Mouse (Mus musculus) layer of hippocampus, adult 2 months (tissue): ENCODE measurements around the gene Itm2b. TPM values are rescaled to one million over a fixed set of nuclear protein-coding genes. Genes with fewer than 3 reads are reported as not detected.

Experiments used
- DNase-seq, 2 experiments: peaks; one replicate each; pipeline ENCODE4 v3.0.0; 2022; ENCODE audit warnings: low spot score in 2 of 2
- H3K27ac ChIP-seq: fragments of 200-600 bp; 2 replicates; pipeline ENCODE4 v1.8.1; 2022
- H3K4me3 ChIP-seq: fragments of 200-600 bp; 2 replicates; pipeline ENCODE4 v1.8.1; 2022; ENCODE audit warnings: mild to moderate bottlenecking
- CTCF ChIP-seq: fragments of 200-600 bp; conservative IDR thresholded peaks from 2 replicates; pipeline ENCODE4 v1.8.1; 2022; ENCODE audit warnings: antibody characterized with exemption, mild to moderate bottlenecking, moderate library complexity
- total RNA-seq, 2 experiments: library from RNA; stranded (reverse); gene quantifications; 2 replicates each; pipeline ENCODE4 v1.2.3; 2021

Gene Itm2b
- total RNA-seq, 2 experiments from 2014 or later, result 989 to 1,035 TPM

DNA sequence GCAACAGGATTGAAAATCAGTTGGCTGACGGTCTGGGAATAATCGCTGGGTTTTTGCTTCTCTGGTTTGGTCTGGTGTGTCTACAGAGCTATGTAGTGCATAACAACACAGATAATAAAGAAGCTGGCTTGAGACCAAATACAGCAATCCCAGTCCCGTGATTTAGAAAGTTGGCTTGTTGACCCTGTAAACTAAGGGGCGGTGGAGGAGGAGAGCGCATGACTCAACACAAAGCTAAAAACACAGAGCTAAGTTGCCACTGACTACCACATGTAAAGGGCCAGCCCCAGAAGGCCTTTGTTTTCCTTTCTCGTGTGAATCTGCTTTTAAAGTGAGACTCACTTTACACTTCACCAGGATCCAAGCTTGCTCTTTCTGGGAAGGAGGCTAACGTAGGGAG lies 3.5 kb upstream of the Itm2b start:
- peak overlapping the region; percentile 76 for H3K27ac ChIP-seq
- no peak for TF ChIP-seq CTCF
- no peak overlapping the region for H3K4me3 ChIP-seq
- no peak for DNase-seq

DNA sequence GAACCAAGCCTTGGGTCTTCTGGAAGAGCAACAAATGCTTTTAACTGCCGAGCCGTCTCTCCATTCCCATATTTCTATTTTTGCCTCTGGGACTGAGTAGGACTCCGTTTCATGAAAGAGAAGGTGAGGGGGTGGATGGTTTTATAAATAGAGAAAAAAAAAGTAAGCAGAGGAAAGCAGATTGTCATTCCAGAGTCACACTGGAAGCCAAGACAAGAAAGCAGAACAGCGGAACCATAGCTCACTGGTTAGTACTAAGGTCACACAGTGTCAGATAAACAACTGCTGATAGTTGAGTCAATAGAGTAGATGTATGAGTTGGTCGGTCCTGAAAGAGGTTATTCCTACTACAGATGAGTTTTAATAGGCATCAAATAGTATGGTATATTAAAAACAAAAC lies 1.4 kb upstream of the Itm2b start:
- no peak for TF ChIP-seq CTCF
- no peak overlapping the region for H3K4me3 ChIP-seq
- H3K27ac ChIP-seq, result peak overlapping the region; percentile 100; the same call in 1 of the 2 replicates
- DNase-seq, result no peak

DNA sequence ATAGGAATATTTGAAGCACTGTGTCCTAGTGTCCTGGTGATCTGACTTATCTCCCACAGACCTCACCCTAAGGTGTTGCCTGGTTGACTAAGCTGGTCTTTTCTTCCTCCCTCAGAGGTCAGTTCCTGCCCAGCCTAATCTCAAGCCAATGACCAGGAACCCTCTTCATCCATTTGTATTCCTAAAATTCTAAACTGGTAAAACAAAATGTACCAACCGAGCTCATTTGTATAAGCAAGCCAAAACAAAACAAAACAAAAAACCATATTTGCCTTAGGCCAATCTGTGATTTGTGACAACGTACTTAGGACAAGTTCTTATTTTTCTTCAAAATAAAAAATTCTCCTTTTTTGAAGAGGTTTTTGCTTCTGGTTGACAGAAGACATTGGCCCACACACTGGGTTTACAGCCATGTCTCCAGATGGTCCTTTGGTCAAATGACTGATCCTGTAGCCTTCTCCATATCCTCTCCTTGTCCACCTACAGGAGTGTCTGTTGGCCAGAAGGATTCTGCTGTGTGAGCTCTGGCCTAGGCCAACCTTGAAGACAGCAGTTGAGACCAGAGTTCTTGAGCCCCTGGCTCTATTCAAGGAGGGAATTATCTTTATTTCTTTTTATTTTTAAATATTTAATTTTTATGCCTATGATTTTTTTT lies 758 bp upstream of the Itm2b start:
- Histone ChIP-seq H3K27ac (peak overlapping the region; percentile 100), H3K4me3 (peak overlapping the region; percentile 98)
- no peak for TF ChIP-seq CTCF
- no peak for DNase-seq

DNA sequence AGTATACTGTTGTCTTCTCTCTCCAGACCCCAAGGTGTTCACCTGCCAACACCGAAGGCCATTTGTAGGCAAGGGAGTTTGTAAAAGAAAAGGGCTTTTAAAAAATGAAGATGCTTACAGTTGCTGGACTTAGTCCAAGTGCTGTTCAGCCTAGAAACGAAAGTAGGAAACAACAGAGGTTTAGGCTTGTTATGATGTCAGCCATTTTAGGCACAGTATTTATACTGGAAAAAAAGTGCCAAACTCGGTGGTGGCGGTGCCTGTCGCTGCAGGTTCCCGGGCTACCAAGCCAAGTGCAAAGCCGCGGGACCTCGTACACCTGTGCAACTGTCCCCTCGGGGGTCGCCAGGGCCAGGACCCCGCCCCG lies 560 bp downstream of the Itm2b start:
- DNase-seq, result no peak
- TF ChIP-seq CTCF, result no peak
- H3K27ac ChIP-seq, result peak overlapping the region; percentile 100

DNA sequence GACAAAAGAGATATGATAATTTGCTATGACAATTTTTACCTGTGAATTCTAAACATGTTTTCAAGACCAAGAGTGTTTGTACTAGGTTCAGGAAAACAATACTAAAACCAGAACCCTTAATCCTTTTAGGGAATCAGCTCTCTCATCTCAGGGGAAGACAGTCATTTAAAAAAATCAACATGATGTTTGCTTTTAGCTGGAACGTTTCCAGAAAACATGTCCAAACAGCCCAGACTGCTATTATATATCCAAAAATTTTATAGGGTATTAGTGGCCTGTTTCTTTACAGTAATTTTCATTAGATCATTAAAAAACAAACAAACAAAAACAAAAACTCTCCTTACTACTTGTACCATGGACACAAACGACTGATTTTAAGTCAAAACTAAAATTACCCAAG lies 1.3 kb downstream of the Itm2b start:
- no peak for DNase-seq
- no peak for TF ChIP-seq CTCF
- H3K4me3 ChIP-seq, result peak overlapping the region; percentile 98
- H3K27ac ChIP-seq, result peak overlapping the region; percentile 100

More for the DNA sequence above, 560 bp downstream of the Itm2b start:
- peak overlapping the region; percentile 98 for H3K4me3 ChIP-seq

DNA sequence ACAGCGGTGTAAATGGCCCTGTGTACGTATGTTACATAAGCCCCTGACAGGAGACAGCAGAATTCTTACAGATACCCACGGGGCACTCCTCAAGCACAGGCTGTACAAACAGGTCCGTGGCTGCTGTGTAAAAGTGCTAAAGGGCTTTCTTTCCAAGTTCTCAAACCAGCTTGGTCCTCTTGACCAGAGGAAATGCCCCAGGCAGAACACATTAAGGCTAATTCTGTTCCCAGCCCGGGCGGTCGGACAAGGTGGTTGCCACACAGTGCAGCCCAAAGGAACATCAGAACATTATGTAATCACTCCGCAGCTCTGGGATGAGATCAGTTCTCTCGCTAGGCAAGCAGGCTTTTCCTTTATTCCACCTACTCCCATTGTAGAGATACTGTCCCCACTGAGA lies 2.4 kb downstream of the Itm2b start:
- H3K4me3 ChIP-seq, result peak overlapping the region; percentile 98
- no peak for TF ChIP-seq CTCF

GRCm38 (mm10) chr14:73381559-73381958 lies 3.5 kb downstream of the Itm2b start:
- H3K4me3 ChIP-seq, result peak overlapping the region; percentile 98
- TF ChIP-seq CTCF, result no peak
- no peak for DNase-seq
- peak overlapping the region; percentile 100 for H3K27ac ChIP-seq

More for the DNA sequence above, 2.4 kb downstream of the Itm2b start:
- peak overlapping the region; percentile 100 for H3K27ac ChIP-seq
- peak; percentile 69 to 78 for DNase-seq

GRCm38 (mm10) chr14:73377804-73378203 lies 7.3 kb downstream of the Itm2b start:
- no peak for TF ChIP-seq CTCF
- Histone ChIP-seq H3K4me3 (no peak overlapping the region; the same call in 1 of the 2 replicates), H3K27ac (no peak overlapping the region)
- DNase-seq, result no peak

DNA sequence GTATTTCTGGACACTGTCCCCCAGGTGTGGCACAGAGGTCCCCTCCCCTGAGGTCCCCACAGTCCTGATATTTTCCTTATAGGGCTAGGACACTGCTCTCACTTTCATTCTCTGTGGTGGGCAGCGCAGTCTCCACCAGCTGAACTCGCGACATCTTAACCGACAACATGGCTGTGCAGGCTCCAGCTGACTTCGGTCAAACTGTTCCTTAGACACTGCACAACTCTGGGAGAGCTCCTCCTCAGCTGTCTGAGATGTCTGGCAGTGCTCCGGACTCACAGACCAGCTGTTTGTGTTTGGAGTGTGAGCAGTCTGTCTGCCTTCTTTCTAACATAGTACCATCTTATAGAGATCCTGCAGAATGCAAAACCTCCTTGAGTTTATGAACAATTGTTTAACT lies 8.2 kb downstream of the Itm2b start:
- no peak for DNase-seq
- no peak for TF ChIP-seq CTCF
- H3K4me3 ChIP-seq, result peak overlapping the region; percentile 7; the same call in 1 of the 2 replicates
- H3K27ac ChIP-seq, result peak overlapping the region; percentile 24; the same call in 1 of the 2 replicates

DNA sequence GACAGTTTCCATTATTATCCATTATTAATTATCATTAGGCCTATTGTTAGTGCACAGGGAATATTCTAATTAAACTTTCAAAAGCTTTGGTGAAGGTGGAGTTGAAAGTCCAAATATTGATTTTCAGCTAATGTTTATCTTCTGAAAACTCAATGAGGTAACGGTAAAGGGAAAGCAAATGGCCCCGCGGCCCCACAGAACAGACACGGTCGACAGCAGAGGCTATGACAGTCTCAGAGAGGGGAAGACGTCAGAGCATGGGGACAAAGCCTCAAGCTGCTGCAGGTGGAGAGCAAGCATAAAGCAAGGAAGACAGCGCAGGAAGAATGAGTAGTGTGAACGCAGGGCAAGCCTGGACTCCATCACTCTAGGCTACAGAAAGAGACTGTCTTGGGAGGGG lies 9.2 kb downstream of the Itm2b start:
- no peak for DNase-seq
- Histone ChIP-seq H3K4me3 (no peak overlapping the region; the same call in 1 of the 2 replicates), H3K27ac (0 out of 2 replicates have a peak overlapping the region, but pooled peaks have one; percentile 81)
- no peak for TF ChIP-seq CTCF

- Histone ChIP-seq H3K4me3 (no peak overlapping the region), H3K27ac (peak overlapping the region; percentile 81; the same call in 1 of the 2 replicates)
- no peak for TF ChIP-seq CTCF
Measured at GRCm38 (mm10) chr14:73375445-73375844, 9.6 kb downstream of the Itm2b start.

GRCm38 (mm10) chr14:73374315-73374890 lies 10.7 kb downstream of the Itm2b start:
- TF ChIP-seq CTCF, result no peak
- no peak for DNase-seq
- Histone ChIP-seq H3K4me3 (peak overlapping the region; percentile 26; the same call in 1 of the 2 replicates), H3K27ac (peak overlapping the region; percentile 81)

More at GRCm38 (mm10) chr14:73375445-73375844, 9.6 kb downstream of the Itm2b start:
- DNase-seq, result no peak

DNA sequence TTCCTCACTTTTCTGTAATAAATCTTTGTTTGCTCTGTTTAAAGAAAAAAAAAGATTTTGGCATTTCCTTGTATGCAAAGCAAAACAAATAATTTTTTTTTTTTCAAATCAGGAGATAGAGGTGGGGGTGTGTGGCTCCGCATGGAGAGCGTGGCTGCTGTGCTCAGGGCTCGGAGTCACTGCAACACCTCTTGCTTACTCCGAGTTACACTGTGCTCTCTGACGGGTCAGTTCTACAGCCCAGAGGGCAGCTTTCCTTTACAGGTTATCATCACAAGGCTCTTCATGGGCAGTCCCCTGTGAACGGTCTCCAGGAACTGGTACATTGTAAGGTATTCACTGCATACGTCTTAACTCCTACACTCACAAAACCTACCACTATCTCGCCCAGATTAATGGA lies 11.5 kb downstream of the Itm2b start:
- no peak for DNase-seq
- Histone ChIP-seq H3K4me3 (no peak overlapping the region; the same call in 1 of the 2 replicates), H3K27ac (peak overlapping the region; percentile 81; the same call in 1 of the 2 replicates)
- no peak for TF ChIP-seq CTCF

- no peak for TF ChIP-seq CTCF
- peak overlapping the region; percentile 53; the same call in 1 of the 2 replicates for H3K27ac ChIP-seq
- no peak for DNase-seq
- H3K4me3 ChIP-seq, result no peak overlapping the region
Measured at GRCm38 (mm10) chr14:73372990-73373389, 12.1 kb downstream of the Itm2b start.
